Mouse (Mus musculus) hindbrain, embryonic 15.5 days (tissue): Measurements from ENCODE around the gene E130114P18Rik. TPM values are rescaled to one million over a fixed set of nuclear protein-coding genes. Genes with fewer than 3 reads are reported as not detected.

Experiments
- ATAC-seq: fragments of 200-750 bp; cut with Nextera tagmentation; 2 replicates; pipeline ENCODE4 v1.8.0; 2017; ENCODE audit warnings: low read depth, moderate number of reproducible peaks, moderate TSS enrichment; ENCODE audit not compliant: low FRiP score
- H3K27ac ChIP-seq: fragments of 300-500 bp; sonication (generic); replicated peaks from 2 replicates; pipeline ENCODE4 v1.5.1; 2015; ENCODE audit warnings: mild to moderate bottlenecking, inconsistent platforms
- H3K27me3 ChIP-seq: fragments of 300-500 bp; sonication (generic); 2 replicates; pipeline ENCODE4 v1.6.1; 2015; ENCODE audit warnings: control low read depth, inconsistent platforms
- H3K36me3 ChIP-seq: fragments of 300-500 bp; sonication (generic); 2 replicates; pipeline ENCODE4 v1.6.1; 2015; ENCODE audit warnings: control low read depth, inconsistent platforms
- H3K4me1 ChIP-seq: fragments of 300-500 bp; sonication (generic); replicated peaks from 2 replicates; pipeline ENCODE4 v1.6.1; 2015; ENCODE audit warnings: control low read depth, inconsistent platforms
- H3K4me2 ChIP-seq: fragments of 300-500 bp; sonication (generic); 2 replicates; pipeline ENCODE4 v1.6.1; 2015; ENCODE audit warnings: moderate library complexity, mild to moderate bottlenecking, inconsistent platforms
- H3K4me3 ChIP-seq: fragments of 300-500 bp; sonication (generic); 2 replicates; pipeline ENCODE4 v1.5.1; 2015; ENCODE audit warnings: mild to moderate bottlenecking, inconsistent platforms
- H3K9ac ChIP-seq: fragments of 300-500 bp; sonication (generic); 2 replicates; pipeline ENCODE4 v1.6.1; 2015; ENCODE audit warnings: inconsistent platforms
- H3K9me3 ChIP-seq: fragments of 300-500 bp; sonication (generic); 2 replicates; pipeline ENCODE4 v1.6.1; 2016; ENCODE audit warnings: control low read depth, inconsistent platforms
- WGBS: fragments of 180-500 bp; shearing (Covaris S2); methylation state at CpG from one replicate; pipeline ENCODE4 v1.1.7; 2015; 5-methylcytosine and 5-hydroxymethylcytosine counted together
- polyA plus RNA-seq: library from polyadenylated mRNA; unstranded; fragments of >200 nt; fragmentation: Nextera tagmentation; extraction: Ambion mirVana; gene quantifications from 2 replicates; pipeline ENCODE4 v1.2.1, GENCODE M21; 2015

The E130114P18Rik gene
- polyA plus RNA-seq, 1 experiment from 2014 or later: 23.1 TPM

GRCm38 (mm10) chr4:97696684-97697615, 80.9 kb downstream of the E130114P18Rik start:
- no peak overlapping the region for H3K4me3 ChIP-seq
- no peaks in the 10 kb centered on the region for H3K9me3 ChIP-seq
- no peaks in the 10 kb centered on the region for H3K4me1 ChIP-seq
- no peaks in the 10 kb centered on the region for H3K36me3 ChIP-seq
- ATAC-seq: no peak
- no peak overlapping the region for H3K27ac ChIP-seq
- WGBS: 83% methylated on average over 7 of the region's 7 CpGs
- no peaks in the 10 kb centered on the region for H3K27me3 ChIP-seq
- no peak overlapping the region for H3K4me2 ChIP-seq
- no peak overlapping the region for H3K9ac ChIP-seq

GRCm38 (mm10) chr4:97695414-97696040, 82.4 kb downstream of the E130114P18Rik start:
- no peak overlapping the region for H3K4me2 ChIP-seq
- H3K36me3 ChIP-seq: no peaks in the 10 kb centered on the region
- no peaks in the 10 kb centered on the region for H3K9me3 ChIP-seq
- no peaks in the 10 kb centered on the region for H3K27me3 ChIP-seq
- ATAC-seq: no peak
- H3K4me1 ChIP-seq: no peaks in the 10 kb centered on the region; the same call in 1 of the 2 replicates
- no peak overlapping the region for H3K27ac ChIP-seq
- no peak overlapping the region for H3K9ac ChIP-seq
- WGBS: 70% methylated on average over 7 of the region's 7 CpGs
- no peak overlapping the region for H3K4me3 ChIP-seq

DNA sequence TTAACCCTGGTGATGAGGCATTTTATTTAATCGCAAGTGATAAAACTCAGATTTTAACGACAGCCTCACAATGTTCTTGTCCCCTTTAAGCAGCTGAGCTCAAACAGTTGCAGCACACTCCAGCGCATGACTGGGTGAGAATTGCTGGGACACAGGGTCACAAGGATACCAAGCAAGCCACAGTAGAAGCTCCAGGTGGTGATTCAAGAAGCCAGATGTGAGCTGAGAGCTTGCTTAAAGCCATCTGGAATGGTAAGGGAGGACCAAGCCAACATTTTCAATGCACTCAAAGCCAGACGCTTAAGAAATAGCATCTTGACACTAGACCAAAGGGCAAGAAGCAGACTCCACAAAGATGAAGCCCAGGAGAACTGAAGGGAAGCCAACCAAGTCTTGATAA, 83.9 kb downstream of the E130114P18Rik start:
- H3K9ac ChIP-seq: no peak overlapping the region
- WGBS: 90% methylated on average over 4 of the region's 4 CpGs
- ATAC-seq: no peak

GRCm38 (mm10) chr4:97693054-97693453, 84.8 kb downstream of the E130114P18Rik start:
- no peaks in the 10 kb centered on the region for H3K36me3 ChIP-seq
- H3K27me3 ChIP-seq: no peaks in the 10 kb centered on the region
- WGBS: 89% methylated on average over 4 of the region's 4 CpGs
- H3K4me3 ChIP-seq: no peak overlapping the region
- H3K9ac ChIP-seq: no peak overlapping the region
- no peaks in the 10 kb centered on the region for H3K9me3 ChIP-seq
- no peak for ATAC-seq
- H3K27ac ChIP-seq: no peak overlapping the region
- H3K4me2 ChIP-seq: no peak overlapping the region
- peaks cover 10% of the 10 kb centered on the region; the same call in 1 of the 2 replicates for H3K4me1 ChIP-seq

More for the DNA sequence above, 83.9 kb downstream of the E130114P18Rik start:
- Histone ChIP-seq H3K4me2 (no peak overlapping the region), H3K36me3 (no peaks in the 10 kb centered on the region), H3K27me3 (no peaks in the 10 kb centered on the region), H3K4me1 (peaks cover 10% of the 10 kb centered on the region; the same call in 1 of the 2 replicates), H3K27ac (no peak overlapping the region), H3K4me3 (no peak overlapping the region), H3K9me3 (no peaks in the 10 kb centered on the region)

GRCm38 (mm10) chr4:97690384-97690766, 87.5 kb downstream of the E130114P18Rik start:
- H3K27me3 ChIP-seq: no peaks in the 10 kb centered on the region
- no peak overlapping the region for H3K4me2 ChIP-seq
- WGBS: 61% methylated on average over 7 of the region's 7 CpGs
- no peaks in the 10 kb centered on the region for H3K9me3 ChIP-seq
- no peak for ATAC-seq
- H3K36me3 ChIP-seq: no peaks in the 10 kb centered on the region
- H3K27ac ChIP-seq: 0 out of 2 replicates have a peak overlapping the region, but pooled peaks have one; percentile 18
- peaks cover 10% of the 10 kb centered on the region; the same call in 1 of the 2 replicates for H3K4me1 ChIP-seq
- H3K4me3 ChIP-seq: no peak overlapping the region
- no peak overlapping the region for H3K9ac ChIP-seq

DNA sequence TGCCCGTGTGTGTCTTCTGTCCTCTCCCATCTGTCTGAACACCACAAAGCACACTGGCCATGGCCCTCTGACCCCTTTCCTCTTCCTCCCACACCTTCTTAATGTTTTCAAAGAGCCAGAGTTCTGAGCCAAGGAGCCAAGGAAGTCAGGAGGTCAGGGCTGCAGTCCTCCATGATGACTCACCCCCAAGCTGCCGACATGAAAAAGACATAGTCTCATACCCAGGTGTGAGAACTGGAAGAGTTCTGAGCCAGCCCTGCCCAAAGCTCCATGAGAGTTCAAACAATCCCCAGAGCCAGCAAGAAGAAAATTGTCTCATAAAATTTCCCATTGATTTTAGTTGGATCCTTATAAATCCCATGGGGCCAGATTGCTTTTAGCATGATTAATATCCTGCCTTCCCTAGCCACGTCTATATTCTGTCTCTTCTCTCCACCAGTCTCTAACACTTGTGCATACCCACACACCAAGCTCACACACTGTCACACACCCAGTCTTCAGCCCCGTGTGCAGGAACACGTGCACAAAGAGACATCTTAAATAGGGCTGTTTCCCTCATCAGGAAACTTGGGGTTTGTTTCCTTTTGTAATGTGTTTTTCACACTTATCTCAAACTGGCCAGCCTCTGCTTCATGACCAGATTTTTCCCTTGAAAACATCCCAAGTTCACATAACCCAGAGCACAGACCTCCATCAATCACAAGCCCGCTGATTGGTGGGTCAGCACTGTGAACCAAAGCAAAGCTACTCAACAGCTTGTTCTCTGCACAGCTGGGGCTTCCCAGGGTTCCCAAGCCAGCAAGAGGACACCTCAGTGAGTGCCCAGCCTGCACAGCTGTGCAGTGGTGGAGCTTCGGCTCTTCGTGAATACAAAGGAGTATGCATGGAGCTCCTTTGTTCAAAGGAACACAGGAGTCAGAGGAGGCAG, 88.2 kb downstream of the E130114P18Rik start:
- Histone ChIP-seq H3K9ac (no peak overlapping the region), H3K4me3 (no peak overlapping the region), H3K36me3 (no peaks in the 10 kb centered on the region), H3K4me2 (no peak overlapping the region), H3K27ac (no peak overlapping the region), H3K27me3 (no peaks in the 10 kb centered on the region), H3K9me3 (no peaks in the 10 kb centered on the region), H3K4me1 (peaks cover 10% of the 10 kb centered on the region; the same call in 1 of the 2 replicates)
- 46% methylated on average over 8 of the region's 8 CpGs for WGBS
- ATAC-seq: no peak

DNA sequence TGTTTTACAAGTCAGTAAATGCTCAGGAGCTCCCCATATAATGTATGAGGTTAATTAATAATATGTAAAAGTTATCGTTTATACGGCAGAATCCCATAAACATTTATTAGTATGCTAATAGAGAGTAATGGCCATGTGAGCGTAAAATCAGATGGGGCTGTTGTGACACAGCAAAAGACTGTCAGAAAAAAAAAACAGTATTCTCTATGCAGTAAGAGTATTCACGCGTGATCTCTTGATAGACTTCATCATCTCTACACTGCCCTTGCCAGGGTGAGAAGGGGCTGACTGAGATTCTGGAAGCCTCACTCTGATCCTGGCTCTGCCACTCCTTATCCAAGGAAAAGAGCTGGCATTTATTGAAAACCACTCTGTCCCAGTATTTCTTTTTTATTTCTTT, 91.9 kb downstream of the E130114P18Rik start:
- H3K9ac ChIP-seq: no peak overlapping the region
- no peaks in the 10 kb centered on the region for H3K36me3 ChIP-seq
- H3K4me2 ChIP-seq: no peak overlapping the region
- H3K27ac ChIP-seq: no peak overlapping the region
- H3K27me3 ChIP-seq: no peaks in the 10 kb centered on the region
- H3K4me1 ChIP-seq: peaks cover 10% of the 10 kb centered on the region; the same call in 1 of the 2 replicates
- no peaks in the 10 kb centered on the region for H3K9me3 ChIP-seq
- no peak overlapping the region for H3K4me3 ChIP-seq
- ATAC-seq: no peak
- 42% methylated on average over 5 of the region's 5 CpGs for WGBS

- no peak overlapping the region for H3K4me3 ChIP-seq
- H3K27ac ChIP-seq: no peak overlapping the region
- H3K4me2 ChIP-seq: no peak overlapping the region
- no peaks in the 10 kb centered on the region for H3K27me3 ChIP-seq
- no peaks in the 10 kb centered on the region for H3K9me3 ChIP-seq
- ATAC-seq: no peak; the same call in 1 of the 2 replicates
- H3K4me1 ChIP-seq: peaks cover 21% of the 10 kb centered on the region
- no peaks in the 10 kb centered on the region for H3K36me3 ChIP-seq
- no peak overlapping the region for H3K9ac ChIP-seq
- 22% methylated on average over 2 of the region's 2 CpGs for WGBS
Observed at GRCm38 (mm10) chr4:97676579-97676937, 101.3 kb downstream of the E130114P18Rik start.

GRCm38 (mm10) chr4:97675741-97676578, 101.9 kb downstream of the E130114P18Rik start:
- Histone ChIP-seq H3K27ac (peak overlapping the region; percentile 7; the same call in 1 of the 2 replicates), H3K4me3 (peak overlapping the region; percentile 12), H3K36me3 (no peaks in the 10 kb centered on the region), H3K27me3 (no peaks in the 10 kb centered on the region), H3K4me2 (peak overlapping the region; percentile 50), H3K9ac (0 out of 2 replicates have a peak overlapping the region, but pooled peaks have one; percentile 25), H3K4me1 (peaks cover 21% of the 10 kb centered on the region), H3K9me3 (no peaks in the 10 kb centered on the region)
- peak; percentile 82 for ATAC-seq
- 25% methylated on average over 16 of the region's 16 CpGs for WGBS

- H3K9ac ChIP-seq: no peak overlapping the region
- peaks cover 21% of the 10 kb centered on the region for H3K4me1 ChIP-seq
- H3K9me3 ChIP-seq: no peaks in the 10 kb centered on the region
- H3K4me2 ChIP-seq: no peak overlapping the region
- H3K27me3 ChIP-seq: no peaks in the 10 kb centered on the region
- no peak overlapping the region for H3K4me3 ChIP-seq
- H3K36me3 ChIP-seq: no peaks in the 10 kb centered on the region
- 63% methylated on average over 6 of the region's 6 CpGs for whole genome bisulfite sequencing
- no peak overlapping the region for H3K27ac ChIP-seq
- ATAC-seq: no peak
Observed at GRCm38 (mm10) chr4:97673854-97674510, 103.9 kb downstream of the E130114P18Rik start.
